Mouse (Mus musculus) intestine, embryonic 15.5 days (tissue): ENCODE measurements around the gene Rtn4rl1. TPM values are rescaled to one million over a fixed set of nuclear protein-coding genes. Genes with fewer than 3 reads are reported as not detected.
"Not testable (repeated sequence)": the region's sequence is repeated elsewhere in the genome, so short reads cannot be mapped to it uniquely, and the experiment has no call there.

Source experiments
- ATAC-seq: fragments of 200-750 bp; cut with Nextera tagmentation; 2 replicates; pipeline ENCODE4 v1.8.0; 2017; ENCODE audit warnings: moderate TSS enrichment, moderate library complexity
- H3K27ac ChIP-seq: fragments of 300-500 bp; sonication (generic); 2 replicates; pipeline ENCODE4 v1.5.1; 2015; ENCODE audit warnings: mild to moderate bottlenecking, inconsistent platforms
- H3K27me3 ChIP-seq: fragments of 300-500 bp; sonication (generic); replicated peaks from 2 replicates; pipeline ENCODE4 v1.6.1; 2015; ENCODE audit warnings: inconsistent platforms
- H3K36me3 ChIP-seq: fragments of 300-500 bp; sonication (generic); 2 replicates; pipeline ENCODE4 v1.6.1; 2015; ENCODE audit warnings: inconsistent platforms
- H3K4me1 ChIP-seq: fragments of 300-500 bp; sonication (generic); replicated peaks from 2 replicates; pipeline ENCODE4 v1.6.1; 2015; ENCODE audit warnings: inconsistent platforms
- H3K4me2 ChIP-seq: fragments of 300-500 bp; sonication (generic); replicated peaks from 2 replicates; pipeline ENCODE4 v1.6.1; 2015; ENCODE audit warnings: mild to moderate bottlenecking, inconsistent platforms
- H3K4me3 ChIP-seq: fragments of 300-500 bp; sonication (generic); replicated peaks from 2 replicates; pipeline ENCODE4 v1.5.1; 2015; ENCODE audit warnings: inconsistent platforms
- H3K9ac ChIP-seq: fragments of 300-500 bp; sonication (generic); 2 replicates; pipeline ENCODE4 v1.6.1; 2015; ENCODE audit warnings: inconsistent platforms
- H3K9me3 ChIP-seq: fragments of 300-500 bp; sonication (generic); 2 replicates; pipeline ENCODE4 v1.6.1; 2016; ENCODE audit warnings: inconsistent platforms
- WGBS: fragments of 180-500 bp; shearing (Covaris S2); methylation state at CpG from one replicate; pipeline ENCODE4 v1.1.7; 2015; 5-methylcytosine and 5-hydroxymethylcytosine counted together
- polyA plus RNA-seq: library from polyadenylated mRNA; unstranded; fragments of >200 nt; fragmentation: Nextera tagmentation; extraction: Ambion mirVana; gene quantifications from 2 replicates; pipeline ENCODE4 v1.2.1, GENCODE M21; 2015

The Rtn4rl1 gene
- polyA plus RNA-seq, 1 experiment from 2014 or later: 1.8 TPM

- peak; percentile 55 for ATAC-seq
- H3K27me3 ChIP-seq: peaks cover 7% of the 10 kb centered on the region; the same call in 1 of the 2 replicates
- H3K4me3 ChIP-seq: no peak overlapping the region
- no peak overlapping the region for H3K27ac ChIP-seq
- H3K4me2 ChIP-seq: no peak overlapping the region
- WGBS: 17% methylated on average over 6 of the region's 6 CpGs
- no peaks in the 10 kb centered on the region for H3K9me3 ChIP-seq
- H3K9ac ChIP-seq: no peak overlapping the region
- H3K36me3 ChIP-seq: no peaks in the 10 kb centered on the region
- peaks cover 14% of the 10 kb centered on the region for H3K4me1 ChIP-seq
Observed at GRCm38 (mm10) chr11:75290566-75291271, 97.1 kb downstream of the Rtn4rl1 start.

GRCm38 (mm10) chr11:75291389-75292215, 98.0 kb downstream of the Rtn4rl1 start:
- Histone ChIP-seq H3K9ac (no peak overlapping the region), H3K27me3 (peaks cover 7% of the 10 kb centered on the region; the same call in 1 of the 2 replicates), H3K27ac (no peak overlapping the region), H3K4me3 (no peak overlapping the region), H3K4me1 (peaks cover 14% of the 10 kb centered on the region), H3K4me2 (peak overlapping the region; percentile 26; the same call in 1 of the 2 replicates), H3K36me3 (no peaks in the 10 kb centered on the region), H3K9me3 (no peaks in the 10 kb centered on the region)
- ATAC-seq: no peak
- WGBS: 44% methylated on average over 25 of the region's 25 CpGs

GRCm38 (mm10) chr11:75292281-75292680, 98.7 kb downstream of the Rtn4rl1 start:
- WGBS: 93% methylated on average over 7 of the region's 7 CpGs
- Histone ChIP-seq H3K9me3 (no peaks in the 10 kb centered on the region), H3K4me3 (no peak overlapping the region), H3K4me2 (no peak overlapping the region), H3K9ac (no peak overlapping the region), H3K27ac (no peak overlapping the region), H3K27me3 (peaks cover 7% of the 10 kb centered on the region; the same call in 1 of the 2 replicates), H3K36me3 (no peaks in the 10 kb centered on the region), H3K4me1 (peaks cover 14% of the 10 kb centered on the region)
- ATAC-seq: no peak

GRCm38 (mm10) chr11:75293852-75294361, 100.3 kb downstream of the Rtn4rl1 start:
- H3K36me3 ChIP-seq: no peaks in the 10 kb centered on the region
- H3K4me1 ChIP-seq: peaks cover 14% of the 10 kb centered on the region
- peak; percentile 50 for ATAC-seq
- H3K4me3 ChIP-seq: no peak overlapping the region
- H3K4me2 ChIP-seq: peak overlapping the region; percentile 37
- no peaks in the 10 kb centered on the region for H3K9me3 ChIP-seq
- H3K9ac ChIP-seq: no peak overlapping the region
- no peak overlapping the region for H3K27ac ChIP-seq
- WGBS: 33% methylated on average over 21 of the region's 21 CpGs
- peaks cover 7% of the 10 kb centered on the region; the same call in 1 of the 2 replicates for H3K27me3 ChIP-seq

GRCm38 (mm10) chr11:75294862-75295261, 101.3 kb downstream of the Rtn4rl1 start:
- Histone ChIP-seq H3K4me3 (no peak overlapping the region), H3K9ac (no peak overlapping the region), H3K27ac (no peak overlapping the region), H3K27me3 (peaks cover 7% of the 10 kb centered on the region; the same call in 1 of the 2 replicates), H3K4me2 (no peak overlapping the region), H3K9me3 (no peaks in the 10 kb centered on the region), H3K4me1 (peaks cover 14% of the 10 kb centered on the region), H3K36me3 (no peaks in the 10 kb centered on the region)
- WGBS: 42% methylated on average over 9 of the region's 9 CpGs
- 0 out of 2 replicates have a peak, but pooled peaks have one; percentile 16 for ATAC-seq

- not testable (repeated sequence) for H3K9ac ChIP-seq, ATAC-seq, H3K4me3 ChIP-seq, H3K27me3 ChIP-seq, H3K9me3 ChIP-seq, H3K4me2 ChIP-seq, H3K36me3 ChIP-seq, H3K27ac ChIP-seq
- peaks cover 14% of the 10 kb centered on the region for H3K4me1 ChIP-seq
- whole genome bisulfite sequencing: 89% methylated on average over 5 of the region's 5 CpGs
Observed at GRCm38 (mm10) chr11:75295534-75295933, 102.0 kb downstream of the Rtn4rl1 start.

GRCm38 (mm10) chr11:75296406-75297005, 102.9 kb downstream of the Rtn4rl1 start:
- ATAC-seq: no peak
- no peaks in the 10 kb centered on the region; the same call in 1 of the 2 replicates for H3K36me3 ChIP-seq
- WGBS: 63% methylated on average over 9 of the region's 9 CpGs

GRCm38 (mm10) chr11:75297631-75298030, 104.0 kb downstream of the Rtn4rl1 start:
- no peak for ATAC-seq
- Histone ChIP-seq H3K27me3 (peaks cover 4% of the 10 kb centered on the region; the same call in 1 of the 2 replicates), H3K27ac (no peak overlapping the region), H3K36me3 (no peaks in the 10 kb centered on the region; the same call in 1 of the 2 replicates), H3K9ac (no peak overlapping the region), H3K9me3 (no peaks in the 10 kb centered on the region), H3K4me2 (no peak overlapping the region), H3K4me1 (peaks cover 14% of the 10 kb centered on the region), H3K4me3 (no peak overlapping the region)
- WGBS: 69% methylated on average over 9 of the region's 9 CpGs

More at GRCm38 (mm10) chr11:75296406-75297005, 102.9 kb downstream of the Rtn4rl1 start:
- Histone ChIP-seq H3K27ac (no peak overlapping the region), H3K27me3 (peaks cover 7% of the 10 kb centered on the region; the same call in 1 of the 2 replicates), H3K4me2 (no peak overlapping the region), H3K4me1 (peaks cover 14% of the 10 kb centered on the region), H3K4me3 (no peak overlapping the region), H3K9me3 (no peaks in the 10 kb centered on the region), H3K9ac (no peak overlapping the region)

- peaks cover 9% of the 10 kb centered on the region for H3K4me1 ChIP-seq
- no peak for ATAC-seq
- WGBS: 52% methylated on average over 11 of the region's 11 CpGs
- no peak overlapping the region for H3K27ac ChIP-seq
- no peaks in the 10 kb centered on the region for H3K9me3 ChIP-seq
- H3K27me3 ChIP-seq: no peaks in the 10 kb centered on the region
- H3K9ac ChIP-seq: no peak overlapping the region
- H3K36me3 ChIP-seq: no peaks in the 10 kb centered on the region; the same call in 1 of the 2 replicates
- H3K4me2 ChIP-seq: no peak overlapping the region
- H3K4me3 ChIP-seq: no peak overlapping the region
Observed at GRCm38 (mm10) chr11:75298491-75298890, 104.9 kb downstream of the Rtn4rl1 start.

GRCm38 (mm10) chr11:75299786-75300185, 106.2 kb downstream of the Rtn4rl1 start:
- no peaks in the 10 kb centered on the region; the same call in 1 of the 2 replicates for H3K36me3 ChIP-seq
- peaks cover 3% of the 10 kb centered on the region; the same call in 1 of the 2 replicates for H3K4me1 ChIP-seq
- ATAC-seq: no peak
- H3K4me2 ChIP-seq: no peak overlapping the region
- 88% methylated on average over 10 of the region's 10 CpGs for WGBS
- no peak overlapping the region for H3K9ac ChIP-seq
- no peaks in the 10 kb centered on the region for H3K9me3 ChIP-seq
- H3K4me3 ChIP-seq: no peak overlapping the region
- no peak overlapping the region for H3K27ac ChIP-seq
- H3K27me3 ChIP-seq: no peaks in the 10 kb centered on the region

GRCm38 (mm10) chr11:75300954-75301353, 107.4 kb downstream of the Rtn4rl1 start:
- 90% methylated on average over 9 of the region's 9 CpGs for WGBS
- Histone ChIP-seq H3K36me3 (no peaks in the 10 kb centered on the region; the same call in none of the 2 replicates), H3K4me2 (no peak overlapping the region), H3K4me3 (no peak overlapping the region), H3K27ac (no peak overlapping the region), H3K9ac (no peak overlapping the region), H3K9me3 (no peaks in the 10 kb centered on the region), H3K27me3 (no peaks in the 10 kb centered on the region), H3K4me1 (no peaks in the 10 kb centered on the region)
- no peak for ATAC-seq

GRCm38 (mm10) chr11:75304797-75305196, 111.2 kb downstream of the Rtn4rl1 start:
- H3K9me3 ChIP-seq: no peaks in the 10 kb centered on the region
- WGBS: 79% methylated on average over 9 of the region's 9 CpGs
- no peaks in the 10 kb centered on the region for H3K4me1 ChIP-seq
- no peak overlapping the region for H3K4me2 ChIP-seq
- no peaks in the 10 kb centered on the region for H3K27me3 ChIP-seq
- no peak overlapping the region for H3K4me3 ChIP-seq
- peaks cover 16% of the 10 kb centered on the region for H3K36me3 ChIP-seq
- no peak overlapping the region for H3K27ac ChIP-seq
- H3K9ac ChIP-seq: no peak overlapping the region
- ATAC-seq: no peak
